In genomic region chr3:126732323-126732722, GRCm38 (mm10) we compare ENCODE assay signal across 18 mouse cellular contexts.
"Had no signal": no experiment of that assay in that cellular context is flagged by ENCODE, and none has a peak within 500 bp of the region (broad histone marks: within the 10 kb centered on the region; RNA-seq: fewer than 3 reads in every experiment).

No protein-coding gene starts in this region.

- H3K9ac ChIP-seq: lung, embryonic 14.5 days; midbrain, embryonic 13.5 days; neural tube, embryonic 13.5 days; neural tube, embryonic 15.5 days had no signal

- DNase-seq: lung, adult 18-20 months; lung, embryonic 14.5 days; lung, postnatal 4 days; retina, postnatal 1 day; right cerebral cortex, adult 18-20 months; right cerebral cortex, postnatal 25 days; right cerebral cortex, postnatal 4 days; spleen, adult 18-20 months; thymus, adult 18-20 months; thymus, postnatal 14 days; thymus, postnatal 36 days had no signal

- H3K4me3 ChIP-seq: midbrain, embryonic 10.5 days; midbrain, embryonic 13.5 days; myocyte; neural tube, embryonic 13.5 days; neural tube, embryonic 15.5 days had no signal

- ATAC-seq: lung, postnatal 0 days; midbrain, embryonic 13.5 days; midbrain, embryonic 16.5 days had no signal

- H3K36me3 ChIP-seq: midbrain, embryonic 10.5 days; midbrain, embryonic 13.5 days; neural tube, embryonic 13.5 days; neural tube, embryonic 15.5 days had no signal

- H3K27ac ChIP-seq: midbrain, embryonic 10.5 days; midbrain, embryonic 13.5 days; neural tube, embryonic 13.5 days; neural tube, embryonic 15.5 days had no signal

- H3K9me3 ChIP-seq: midbrain, embryonic 10.5 days; midbrain, embryonic 13.5 days; neural tube, embryonic 13.5 days; neural tube, embryonic 15.5 days had no signal

- H3K27me3 ChIP-seq: midbrain, embryonic 13.5 days; neural tube, embryonic 13.5 days; neural tube, embryonic 15.5 days had no signal

- H3K4me2 ChIP-seq: lung, embryonic 14.5 days; midbrain, embryonic 13.5 days; neural tube, embryonic 13.5 days; neural tube, embryonic 15.5 days had no signal

- H3K4me1 ChIP-seq: midbrain, embryonic 10.5 days; midbrain, embryonic 13.5 days; neural tube, embryonic 13.5 days; neural tube, embryonic 15.5 days had no signal
